Mouse (Mus musculus) midbrain, embryonic 14.5 days (tissue): ENCODE data around the gene Rpain. TPM values are rescaled to one million over a fixed set of nuclear protein-coding genes. Genes with fewer than 3 reads are reported as not detected.
A peak's percentile ranks its signal among the peaks of the same experiment; 100 is the strongest.

ENCODE experiments used
- ATAC-seq: fragments of 200-750 bp; cut with Nextera tagmentation; 2 replicates; pipeline ENCODE4 v1.8.0; 2017; ENCODE audit warnings: moderate number of reproducible peaks, moderate library complexity; ENCODE audit not compliant: low FRiP score, low TSS enrichment
- DNase-seq: peaks from one replicate; pipeline ENCODE4 v3.0.0-alpha.2; 2015
- H3K27ac ChIP-seq: fragments of 300-500 bp; sonication (generic); replicated peaks from 2 replicates; pipeline ENCODE4 v1.5.1; 2014; ENCODE audit warnings: mild to moderate bottlenecking, low read depth, low read length, moderate library complexity
- H3K27me3 ChIP-seq: fragments of 300-500 bp; sonication (generic); 2 replicates; pipeline ENCODE4 v1.6.1; 2014; ENCODE audit warnings: low read length, control low read depth, mixed read lengths; ENCODE audit not compliant: control insufficient read depth, insufficient read depth
- H3K36me3 ChIP-seq: fragments of 300-500 bp; sonication (generic); 2 replicates; pipeline ENCODE4 v1.6.1; 2014; ENCODE audit warnings: low read length, control low read depth; ENCODE audit not compliant: control insufficient read depth, insufficient read depth
- H3K4me1 ChIP-seq: fragments of 300-500 bp; sonication (generic); 2 replicates; pipeline ENCODE4 v1.6.1; 2014; ENCODE audit warnings: mild to moderate bottlenecking, antibody characterized with exemption, low read length, control low read depth; ENCODE audit not compliant: control insufficient read depth, insufficient read depth
- H3K4me2 ChIP-seq: fragments of 300-500 bp; sonication (generic); 2 replicates; pipeline ENCODE4 v1.6.1; 2014; ENCODE audit warnings: mild to moderate bottlenecking, low read length, moderate library complexity
- H3K4me3 ChIP-seq: fragments of 300-500 bp; sonication (generic); replicated peaks from 2 replicates; pipeline ENCODE4 v1.5.1; 2014; ENCODE audit warnings: low read depth, low read length
- H3K9ac ChIP-seq: fragments of 300-500 bp; sonication (generic); replicated peaks from 2 replicates; pipeline ENCODE4 v1.6.1; 2014; ENCODE audit warnings: mild to moderate bottlenecking, low read length, moderate library complexity
- H3K9me3 ChIP-seq: fragments of 300-500 bp; sonication (generic); 2 replicates; pipeline ENCODE4 v1.6.1; 2016; ENCODE audit warnings: low read length, control low read depth, mixed read lengths; ENCODE audit not compliant: control insufficient read depth
- WGBS: fragments of 180-500 bp; shearing (Covaris S2); extraction: QIAGEN DNeasy Blood & Tissue Kit; methylation state at CpG from one replicate; pipeline ENCODE4 v1.1.7; 2014; 5-methylcytosine and 5-hydroxymethylcytosine counted together
- polyA plus RNA-seq: library from polyadenylated mRNA; unstranded; fragments of >200 nt; fragmentation: Nextera tagmentation; extraction: Ambion mirVana; gene quantifications from 2 replicates; pipeline ENCODE4 v1.2.1, GENCODE M21; 2014

Gene Rpain
- polyA plus RNA-seq, 1 experiment from 2014 or later, result 62.9 TPM

DNA sequence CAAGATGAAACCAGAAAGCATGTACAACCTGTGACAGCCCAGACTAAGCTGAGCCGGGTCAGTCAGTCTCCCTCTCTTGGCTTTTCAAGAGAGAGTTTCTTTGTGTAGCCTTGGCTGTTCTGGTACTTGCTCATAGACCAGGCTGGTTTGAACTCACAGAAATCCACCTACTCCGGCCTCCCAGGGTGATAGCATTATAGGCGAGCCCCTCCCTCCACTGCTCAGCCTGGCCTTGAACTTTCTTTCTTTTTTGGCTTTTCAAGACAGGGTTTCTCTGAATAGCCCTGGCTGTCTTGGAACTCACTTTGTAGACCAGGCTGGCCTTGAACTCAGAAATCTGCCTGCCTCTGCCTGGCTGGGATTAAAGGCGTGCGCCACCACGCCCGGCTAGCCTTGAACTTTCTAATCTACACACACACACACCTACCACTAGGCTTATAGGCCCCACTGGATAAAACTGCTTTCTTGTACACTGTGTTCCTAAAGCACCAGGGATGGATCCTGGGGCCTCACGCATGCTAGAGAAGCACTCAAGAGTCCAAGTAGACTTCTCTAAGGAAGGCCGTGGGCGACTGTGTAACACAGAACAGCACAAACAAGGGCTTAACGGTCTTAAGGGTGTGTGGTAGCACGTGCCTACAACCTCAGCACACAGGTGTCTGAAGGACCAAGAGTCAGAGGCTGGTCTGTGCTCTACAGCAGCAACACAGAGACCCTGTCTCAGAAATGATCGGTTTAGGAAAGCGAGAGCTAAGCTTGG lies 10.9 kb downstream of the Rpain start:
- 94% methylated on average over 14 of the region's 14 CpGs for WGBS
- DNase-seq (no peak), ATAC-seq (no peak)
- H3K9me3 ChIP-seq, result no peaks in the 10 kb centered on the region
- H3K4me2 ChIP-seq, result no peak overlapping the region
- H3K4me1 ChIP-seq, result peaks cover 9% of the 10 kb centered on the region
- no peaks in the 10 kb centered on the region for H3K27me3 ChIP-seq
- H3K9ac ChIP-seq, result no peak overlapping the region
- H3K36me3 ChIP-seq, result peaks cover 68% of the 10 kb centered on the region
- H3K27ac ChIP-seq, result no peak overlapping the region
- no peak overlapping the region for H3K4me3 ChIP-seq

DNA sequence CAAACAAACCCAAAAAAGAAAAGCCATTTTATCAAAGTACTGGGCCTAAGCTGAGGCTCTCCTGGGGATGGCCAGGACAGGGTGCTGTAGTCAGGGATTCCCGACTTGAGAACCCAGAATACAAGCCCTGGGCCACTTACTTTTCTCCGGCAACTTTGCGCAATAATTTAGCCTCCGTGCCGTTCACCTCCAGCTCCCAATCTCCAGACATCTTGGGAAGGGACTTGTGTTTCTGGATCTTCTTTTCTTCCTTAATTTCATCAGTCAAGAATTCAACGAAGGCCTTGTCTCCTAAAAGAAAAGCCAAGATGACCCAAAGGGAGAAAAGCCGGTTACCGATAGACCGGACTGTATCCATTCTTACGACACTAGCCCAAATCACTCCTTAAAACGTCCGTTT lies 12.0 kb downstream of the Rpain start:
- Histone ChIP-seq H3K9me3 (no peaks in the 10 kb centered on the region), H3K4me2 (peak overlapping the region; percentile 60), H3K9ac (peak overlapping the region; percentile 81), H3K4me3 (peak overlapping the region; percentile 96), H3K4me1 (peaks cover 9% of the 10 kb centered on the region), H3K27ac (no peak overlapping the region), H3K36me3 (peaks cover 68% of the 10 kb centered on the region), H3K27me3 (no peaks in the 10 kb centered on the region)
- DNase-seq (no peak), ATAC-seq (no peak)
- WGBS, result 13% methylated on average over 12 of the region's 12 CpGs

DNA sequence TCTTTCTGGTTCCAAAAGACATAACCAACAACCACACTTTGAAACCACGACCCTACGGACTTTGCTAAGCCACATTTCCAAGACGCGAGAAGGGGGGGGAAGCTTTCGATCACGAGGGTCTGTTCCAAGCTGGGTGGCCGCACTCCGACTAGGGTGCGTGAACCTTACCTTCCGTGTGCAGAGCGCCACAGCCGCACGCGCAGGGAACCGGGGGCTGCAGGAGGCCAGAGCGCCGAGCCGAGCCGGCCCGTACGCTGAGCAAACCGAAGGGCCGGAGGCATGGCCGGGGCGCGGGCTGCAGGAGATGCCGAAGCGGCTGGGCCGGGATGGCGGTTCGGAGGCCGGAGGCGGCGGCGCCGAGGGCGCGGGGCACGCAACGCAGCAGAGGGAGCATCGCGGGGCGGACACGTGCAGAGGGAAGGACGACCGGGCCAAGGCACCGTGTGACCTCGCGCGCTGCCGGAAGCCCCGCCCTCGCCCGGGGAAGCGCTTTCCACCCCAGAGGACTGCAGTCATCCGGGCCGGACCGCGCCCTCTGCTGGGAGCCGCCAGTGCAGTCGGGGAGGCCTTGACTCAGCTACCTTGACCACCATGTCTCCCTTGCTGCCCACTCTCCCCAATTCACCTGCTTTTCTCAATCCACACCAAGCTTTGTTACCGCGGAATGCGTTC lies 12.7 kb downstream of the Rpain start, which contains the start of gene C1qbp:
C1qbp (minus strand) TSS at position 470 of the 672 bp plus-strand sequence.
- 0 out of 2 replicates have a peak within 1 kb of the TSS, but pooled peaks have one; percentile 10 for H3K27ac ChIP-seq
- peaks cover 68% of the 10 kb centered on the region for H3K36me3 ChIP-seq

DNA sequence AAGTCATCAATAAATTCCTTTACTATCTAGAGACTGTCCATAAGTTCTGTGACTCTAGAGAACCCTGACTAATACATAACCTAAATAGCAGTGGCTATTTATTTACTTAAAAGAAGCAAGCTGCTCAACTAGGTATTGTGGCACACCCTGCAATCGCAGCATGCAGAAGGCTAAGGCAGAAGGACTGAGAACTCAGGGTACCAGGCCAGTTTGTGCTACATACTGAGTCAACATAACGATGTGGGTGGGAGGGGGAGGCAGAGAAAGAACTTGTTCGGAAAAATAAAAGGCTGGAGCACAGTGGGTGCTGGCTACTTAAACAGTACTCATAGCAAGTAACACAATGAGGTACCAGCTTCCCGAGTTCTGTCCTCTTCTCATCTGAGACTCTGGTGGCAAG lies 31.2 kb downstream of the Rpain start:
- ATAC-seq (no peak), DNase-seq (no peak)
- Histone ChIP-seq H3K4me3 (no peak overlapping the region), H3K4me2 (no peak overlapping the region), H3K36me3 (peaks cover 40% of the 10 kb centered on the region), H3K27me3 (no peaks in the 10 kb centered on the region), H3K9me3 (no peaks in the 10 kb centered on the region), H3K27ac (no peak overlapping the region), H3K4me1 (peaks cover 15% of the 10 kb centered on the region), H3K9ac (no peak overlapping the region)
- whole genome bisulfite sequencing, result 88% methylated on average over 4 of the region's 4 CpGs

More for the DNA sequence above, 12.7 kb downstream of the Rpain start, which contains the start of gene C1qbp:
- under 1% methylated on average over 60 of the region's 64 CpGs for WGBS
- H3K9me3 ChIP-seq, result no peaks in the 10 kb centered on the region
- H3K4me2 ChIP-seq, result peak within 1 kb of the TSS; percentile 60
- H3K4me1 ChIP-seq, result peaks cover 9% of the 10 kb centered on the region
- H3K27me3 ChIP-seq, result no peaks in the 10 kb centered on the region
- H3K4me3 ChIP-seq, result peak within 1 kb of the TSS; percentile 96
- DNase-seq, result peak; percentile 95
- peak within 1 kb of the TSS; percentile 81 for H3K9ac ChIP-seq
- ATAC-seq, result peak; percentile 94

GRCm38 (mm10) chr11:71003611-71004315 lies 33.8 kb downstream of the Rpain start:
- Histone ChIP-seq H3K4me1 (peaks cover 15% of the 10 kb centered on the region), H3K36me3 (peaks cover 21% of the 10 kb centered on the region), H3K9me3 (no peaks in the 10 kb centered on the region), H3K9ac (peak overlapping the region; percentile 70), H3K27ac (peak overlapping the region; percentile 75), H3K4me3 (peak overlapping the region; percentile 82), H3K4me2 (peak overlapping the region; percentile 91), H3K27me3 (no peaks in the 10 kb centered on the region)
- WGBS, result under 1% methylated on average over 49 of the region's 49 CpGs
- DNase-seq (peak; percentile 65), ATAC-seq (peak; percentile 79; the same call in 1 of the 2 replicates)

- 0% methylated on average over 35 of the region's 35 CpGs for WGBS
- Histone ChIP-seq H3K36me3 (peaks cover 21% of the 10 kb centered on the region), H3K4me1 (peaks cover 15% of the 10 kb centered on the region), H3K9me3 (no peaks in the 10 kb centered on the region), H3K4me3 (peak within 1 kb of the TSS; percentile 82), H3K9ac (peak within 1 kb of the TSS; percentile 70), H3K27ac (peak within 1 kb of the TSS; percentile 75), H3K27me3 (no peaks in the 10 kb centered on the region), H3K4me2 (peak within 1 kb of the TSS; percentile 91)
- DNase-seq (peak; percentile 98), ATAC-seq (peak; percentile 98)
Observed at GRCm38 (mm10) chr11:71004316-71004773, 34.3 kb downstream of the Rpain start, which contains the start of gene Dhx33. Gene Dhx33 (minus strand): TSS chr11:71004437.

DNA sequence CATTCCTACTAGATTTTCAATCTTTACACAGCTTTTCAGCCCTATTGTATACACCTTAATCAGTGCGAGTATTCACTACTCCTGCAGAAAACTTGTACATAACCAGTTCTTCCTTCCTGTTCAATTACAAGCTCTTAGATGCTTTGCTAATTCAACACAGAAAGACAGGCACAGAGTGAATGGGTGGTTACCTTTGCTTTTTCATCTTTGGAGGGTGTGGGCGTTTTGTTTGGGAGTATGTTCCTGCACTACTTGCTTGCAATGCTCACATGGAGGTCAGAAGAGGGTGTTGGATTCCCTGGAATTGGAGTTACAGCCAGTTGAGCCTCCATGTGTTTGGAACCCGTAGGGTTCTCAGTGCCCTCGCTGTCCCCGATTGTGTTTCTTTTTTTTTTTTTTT lies 35.0 kb downstream of the Rpain start:
- Histone ChIP-seq H3K27ac (peak overlapping the region; percentile 61), H3K9ac (peak overlapping the region; percentile 44; the same call in 1 of the 2 replicates)
- no peak for DNase-seq

DNA sequence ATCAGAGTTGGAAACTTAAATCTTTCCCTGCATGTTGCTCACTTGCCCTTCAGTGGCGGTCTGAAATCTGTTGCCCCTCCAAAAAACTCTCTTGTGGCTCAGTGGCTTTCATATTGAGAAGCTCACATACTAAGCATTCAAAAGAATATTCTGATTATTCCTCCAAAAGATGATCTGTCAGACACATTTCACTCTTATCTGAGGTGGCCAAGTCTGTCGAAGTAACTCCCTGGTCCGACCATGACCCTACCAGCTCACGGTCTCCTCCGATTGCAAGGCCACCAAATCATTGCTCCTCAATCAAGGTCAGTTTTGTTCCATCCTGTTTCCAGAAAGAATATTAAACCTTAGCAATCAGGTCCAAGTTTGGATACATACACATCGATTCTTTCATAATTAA lies 37.0 kb downstream of the Rpain start:
- peaks cover 15% of the 10 kb centered on the region for H3K4me1 ChIP-seq
- no peaks in the 10 kb centered on the region for H3K27me3 ChIP-seq
- no peak for ATAC-seq
- no peaks in the 10 kb centered on the region for H3K9me3 ChIP-seq
- H3K4me3 ChIP-seq, result no peak overlapping the region
- no peak overlapping the region for H3K4me2 ChIP-seq
- H3K9ac ChIP-seq, result no peak overlapping the region
- no peak for DNase-seq
- H3K36me3 ChIP-seq, result peaks cover 38% of the 10 kb centered on the region
- H3K27ac ChIP-seq, result no peak overlapping the region
- 96% methylated on average over 6 of the region's 6 CpGs for WGBS

More for the DNA sequence above, 35.0 kb downstream of the Rpain start:
- WGBS, result 66% methylated on average over 5 of the region's 5 CpGs
- peaks cover 15% of the 10 kb centered on the region for H3K4me1 ChIP-seq
- H3K9me3 ChIP-seq, result no peaks in the 10 kb centered on the region
- peak overlapping the region; percentile 82 for H3K4me3 ChIP-seq
- H3K27me3 ChIP-seq, result no peaks in the 10 kb centered on the region
- H3K4me2 ChIP-seq, result peak overlapping the region; percentile 60
- H3K36me3 ChIP-seq, result peaks cover 22% of the 10 kb centered on the region
- ATAC-seq, result no peak
